In the genomic region with DNA sequence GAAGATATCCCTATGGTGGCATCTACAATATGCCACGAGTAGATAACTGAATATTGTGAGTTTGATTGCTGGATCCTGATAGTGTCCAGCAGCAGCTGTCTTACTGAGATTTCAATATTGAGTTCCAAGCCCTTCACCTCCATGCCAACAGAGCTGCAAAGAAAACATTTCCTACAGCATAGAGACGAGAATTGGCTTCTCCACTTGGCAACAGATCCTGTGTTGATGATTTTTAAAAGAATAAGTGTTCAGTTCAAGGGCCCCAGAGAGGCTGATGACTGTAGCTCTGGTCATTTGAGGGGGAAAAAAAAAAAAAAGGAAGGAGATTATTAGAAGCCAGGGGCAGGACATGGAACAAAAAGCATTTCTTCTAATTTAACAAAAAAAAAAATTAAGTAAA, we compare ENCODE assay signal across 24 mouse cellular contexts.
DNase-seq lines count a peak whose midpoint lies in the region; ATAC-seq and TF ChIP-seq lines count a peak whose summit lies in the region.
"Had no signal": no experiment of that assay in that cellular context is flagged by ENCODE, and none has a peak within 500 bp of the region (broad histone marks: within the 10 kb centered on the region; RNA-seq: fewer than 3 reads in every experiment).

No protein-coding gene starts in this region.

- WGBS in forebrain, embryonic 11.5 days, result 65% methylated on average over 2 of the region's 2 CpGs
- 30% methylated on average over 2 of the region's 2 CpGs for WGBS in forebrain, postnatal 0 days
- 44% methylated on average over 2 of the region's 2 CpGs for WGBS in forebrain, embryonic 13.5 days

- no peaks in the 10 kb centered on the region for H3K27me3 ChIP-seq in forebrain, embryonic 11.5 days (ENCODE audit: control insufficient read depth, insufficient read depth, low read length)
- H3K27me3 ChIP-seq in forebrain, postnatal 0 days (ENCODE audit: insufficient read depth, low read length), result no peaks in the 10 kb centered on the region
- H3K27me3 ChIP-seq in forebrain, embryonic 13.5 days, result no peaks in the 10 kb centered on the region
- H3K27me3 ChIP-seq: embryonic facial prominence, embryonic 15.5 days had no signal

- ATAC-seq in forebrain, embryonic 11.5 days (replicated peaks; ENCODE audit: low FRiP score), result peak; percentile 44; the same call in 1 of the 2 replicates
- ATAC-seq in forebrain, postnatal 0 days, result no peak
- peak; percentile 67 for ATAC-seq in forebrain, embryonic 13.5 days
- ATAC-seq: CD4-positive, CD25-positive, alpha-beta regulatory T cell, adult 4 months; intestine, embryonic 16.5 days had no signal

- H3K4me3 ChIP-seq in forebrain, embryonic 11.5 days (ENCODE audit: low read depth, low read length), result no peak overlapping the region
- no peak overlapping the region for H3K4me3 ChIP-seq in forebrain, postnatal 0 days (ENCODE audit: low read depth, low read length)
- H3K4me3 ChIP-seq in forebrain, embryonic 13.5 days, result no peak overlapping the region
- H3K4me3 ChIP-seq: embryonic facial prominence, embryonic 10.5 days; embryonic facial prominence, embryonic 15.5 days; gastrocnemius, adult 2 months; midbrain, embryonic 10.5 days had no signal

- no peaks in the 10 kb centered on the region for H3K9me3 ChIP-seq in forebrain, embryonic 11.5 days (ENCODE audit: control insufficient read depth, low read length)
- H3K9me3 ChIP-seq in forebrain, postnatal 0 days (ENCODE audit: low read length), result no peaks in the 10 kb centered on the region
- H3K9me3 ChIP-seq in forebrain, embryonic 13.5 days (replicated peaks), result no peaks in the 10 kb centered on the region
- H3K9me3 ChIP-seq: embryonic facial prominence, embryonic 10.5 days; embryonic facial prominence, embryonic 15.5 days; midbrain, embryonic 10.5 days had no signal

- TF ChIP-seq CTCF in forebrain, postnatal 0 days (IDR thresholded peaks at IDR 0.05; ENCODE audit: low read depth), result no peak

- no peaks in the 10 kb centered on the region for H3K36me3 ChIP-seq in forebrain, embryonic 11.5 days (ENCODE audit: control insufficient read depth, insufficient read depth, low read length)
- H3K36me3 ChIP-seq in forebrain, postnatal 0 days (ENCODE audit: insufficient read depth), result no peaks in the 10 kb centered on the region
- H3K36me3 ChIP-seq in forebrain, embryonic 13.5 days (ENCODE audit: poor library complexity, severe bottlenecking), result no peaks in the 10 kb centered on the region
- H3K36me3 ChIP-seq: embryonic facial prominence, embryonic 10.5 days; embryonic facial prominence, embryonic 15.5 days; midbrain, embryonic 10.5 days had no signal

- H3K4me1 ChIP-seq in forebrain, embryonic 11.5 days (replicated peaks; ENCODE audit: control insufficient read depth, insufficient read depth, low read length), result peaks cover 2% of the 10 kb centered on the region; the same call in 1 of the 2 replicates
- H3K4me1 ChIP-seq in forebrain, postnatal 0 days (ENCODE audit: insufficient read depth), result peaks cover 2% of the 10 kb centered on the region; the same call in 1 of the 2 replicates
- peaks cover 16% of the 10 kb centered on the region; the same call in 1 of the 2 replicates for H3K4me1 ChIP-seq in forebrain, embryonic 13.5 days
- H3K4me1 ChIP-seq: embryonic facial prominence, embryonic 10.5 days; embryonic facial prominence, embryonic 15.5 days had no signal

- no peak overlapping the region for H3K27ac ChIP-seq in forebrain, embryonic 11.5 days (ENCODE audit: low read depth, low read length)
- no peak overlapping the region for H3K27ac ChIP-seq in forebrain, postnatal 0 days (ENCODE audit: low read depth, low read length)
- H3K27ac ChIP-seq in forebrain, embryonic 13.5 days, result no peak overlapping the region
- H3K27ac ChIP-seq: embryonic facial prominence, embryonic 10.5 days; embryonic facial prominence, embryonic 15.5 days; gastrocnemius, adult 2 months; liver, embryonic 14.5 days; midbrain, embryonic 10.5 days had no signal

- no peak overlapping the region for H3K4me2 ChIP-seq in forebrain, embryonic 11.5 days (ENCODE audit: low read depth, low read length, severe bottlenecking)
- H3K4me2 ChIP-seq in forebrain, postnatal 0 days (ENCODE audit: low read depth), result no peak overlapping the region
- no peak overlapping the region for H3K4me2 ChIP-seq in forebrain, embryonic 13.5 days
- H3K4me2 ChIP-seq: embryonic facial prominence, embryonic 15.5 days; heart, embryonic 11.5 days had no signal

- DNase-seq in forebrain, embryonic 11.5 days (ENCODE audit: low spot score), result no peak
- no peak for DNase-seq in forebrain, postnatal 0 days
- peak; percentile 6 for DNase-seq in lung, postnatal 10 days
- no peak for DNase-seq in lung, postnatal 36 days
- peak; percentile 12 for DNase-seq in skeletal muscle tissue, adult 2 months (ENCODE audit: low read depth, low spot score)
- no peak for DNase-seq in layer of hippocampus, postnatal 25 days (ENCODE audit: extremely low spot score in 1 of 2, low spot score in 1 of 2)
- DNase-seq: adrenal gland, postnatal 36 days; gastrocnemius, adult 2 months; gastrocnemius, postnatal 36 days; heart, postnatal 36 days; kidney, adult 9 months; kidney, postnatal 10 days; layer of hippocampus, adult 9-11 months; liver; lung, adult 2 months; lung, postnatal 14 days had no signal

- no peak overlapping the region for H3K9ac ChIP-seq in forebrain, embryonic 11.5 days (ENCODE audit: low read length)
- H3K9ac ChIP-seq in forebrain, postnatal 0 days, result no peak overlapping the region
- no peak overlapping the region for H3K9ac ChIP-seq in forebrain, embryonic 13.5 days
- H3K9ac ChIP-seq: embryonic facial prominence, embryonic 15.5 days; liver, embryonic 14.5 days had no signal

Comparison
In these comparisons a context has a peak if more than half of its experiments do, and no peak if none do; other contexts are left out.
1. DNase-seq: peak in lung, postnatal 10 days (single experiment) and skeletal muscle tissue, adult 2 months (single experiment); none in forebrain, embryonic 11.5 days (single experiment), forebrain, postnatal 0 days (single experiment), lung, postnatal 36 days (single experiment) and layer of hippocampus, postnatal 25 days (0 of 2).